Mouse (Mus musculus) ES-Bruce4 (cell line): ENCODE results near the gene Best2.

Experiments used
- CTCF ChIP-seq: IDR thresholded peaks from one replicate; pipeline ENCODE4 v1.8.1; 2011; ENCODE audit warnings: low read depth, low read length
- EP300 ChIP-seq: IDR thresholded peaks from 2 replicates; pipeline ENCODE4 v1.6.1; 2011; ENCODE audit warnings: low read depth, low read length; ENCODE audit not compliant: insufficient read depth
- POLR2A ChIP-seq: IDR thresholded peaks from one replicate; pipeline ENCODE4 v1.8.1; 2011; ENCODE audit warnings: low read length; ENCODE audit not compliant: insufficient read depth

DNA sequence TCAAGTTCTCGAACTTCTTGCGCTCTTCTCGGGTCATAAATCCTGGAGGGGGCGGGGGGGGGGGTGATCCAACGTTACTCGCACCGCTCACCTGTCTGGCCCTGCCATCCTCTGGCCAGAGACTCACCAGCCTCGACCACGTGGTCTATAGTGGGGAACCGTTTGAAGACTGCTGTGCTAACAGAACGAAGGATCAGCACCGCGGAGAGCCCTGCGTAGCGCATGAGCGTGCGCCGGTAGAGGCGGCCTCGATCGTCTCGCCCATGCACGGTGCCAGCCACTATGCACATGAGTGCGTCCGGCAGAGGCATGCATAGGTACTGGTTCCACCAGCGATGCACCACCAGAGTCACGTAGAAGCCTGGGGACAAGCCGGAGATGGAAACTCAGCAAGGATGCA, 3.1 kb downstream of the Best2 start:
- TF ChIP-seq EP300 (no peak), CTCF (no peak), POLR2A (no peak)
